In the genomic region with DNA sequence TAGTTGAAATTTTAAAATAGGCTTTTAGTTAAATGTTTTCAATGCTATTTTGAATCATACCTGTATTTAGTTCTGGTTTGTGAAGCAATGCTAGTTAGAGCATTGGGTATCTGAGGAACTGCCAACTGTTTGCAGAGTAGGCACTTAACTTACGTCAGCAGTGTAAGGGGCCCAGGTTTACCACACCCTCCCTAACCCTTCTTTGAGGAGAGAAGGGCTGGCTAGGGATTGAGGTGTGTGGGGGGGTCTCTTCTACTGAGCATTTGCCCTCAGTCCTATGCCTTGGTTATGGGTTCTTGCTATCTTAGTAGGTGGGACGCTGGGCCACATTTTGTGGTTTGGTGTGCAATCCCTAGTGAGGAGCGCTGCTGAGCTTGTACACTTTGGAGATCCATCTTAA, we compare ENCODE assay signal across 23 mouse cellular contexts.
"Had no signal": no experiment of that assay in that cellular context is flagged by ENCODE, and none has a peak within 500 bp of the region (broad histone marks: within the 10 kb centered on the region; RNA-seq: fewer than 3 reads in every experiment).

No protein-coding gene starts in this region.

- H3K9ac ChIP-seq: forebrain, postnatal 0 days; heart, embryonic 13.5 days; heart, embryonic 15.5 days; hindbrain, embryonic 13.5 days; hindbrain, embryonic 15.5 days; intestine, embryonic 15.5 days; limb, embryonic 13.5 days; limb, embryonic 15.5 days had no signal

- H3K4me3 ChIP-seq: heart, adult 2 months; heart, embryonic 13.5 days; heart, embryonic 15.5 days; hindbrain, embryonic 13.5 days; hindbrain, embryonic 15.5 days; intestine, embryonic 15.5 days; limb, embryonic 13.5 days; limb, embryonic 15.5 days had no signal

- ATAC-seq: forebrain, postnatal 0 days; hindbrain, postnatal 0 days; intestine, embryonic 15.5 days; intestine, postnatal 0 days had no signal

- H3K27me3 ChIP-seq: heart, embryonic 13.5 days; heart, embryonic 15.5 days; hindbrain, embryonic 13.5 days; hindbrain, embryonic 15.5 days; intestine, embryonic 15.5 days; limb, embryonic 13.5 days; limb, embryonic 15.5 days had no signal

- H3K9me3 ChIP-seq: heart, embryonic 13.5 days; heart, embryonic 15.5 days; hindbrain, embryonic 13.5 days; hindbrain, embryonic 15.5 days; intestine, embryonic 15.5 days; limb, embryonic 13.5 days; limb, embryonic 15.5 days had no signal

- H3K4me2 ChIP-seq: heart, embryonic 11.5 days; heart, embryonic 13.5 days; heart, embryonic 15.5 days; hindbrain, embryonic 13.5 days; hindbrain, embryonic 15.5 days; intestine, embryonic 15.5 days; limb, embryonic 13.5 days; limb, embryonic 15.5 days had no signal

- H3K4me1 ChIP-seq: heart, embryonic 15.5 days; hindbrain, embryonic 13.5 days; hindbrain, embryonic 15.5 days; intestine, embryonic 15.5 days; limb, embryonic 13.5 days; limb, embryonic 15.5 days had no signal

- H3K36me3 ChIP-seq: intestine, embryonic 15.5 days had no signal

- H3K27ac ChIP-seq: heart, adult 2 months; heart, embryonic 13.5 days; heart, embryonic 15.5 days; hindbrain, embryonic 13.5 days; hindbrain, embryonic 15.5 days; hindbrain, postnatal 0 days; intestine, embryonic 15.5 days; limb, embryonic 13.5 days; limb, embryonic 15.5 days had no signal

- DNase-seq: forebrain, postnatal 0 days; gastrocnemius, postnatal 14 days; gastrocnemius, postnatal 36 days; heart, adult 2 months; heart, postnatal 14 days; heart, postnatal 36 days; kidney, adult 18-20 months; kidney, adult 8-10 months; kidney, postnatal 10 days; kidney, postnatal 25 days; layer of hippocampus, adult 9-11 months; layer of hippocampus, postnatal 36 days; left cerebral cortex, postnatal 4 days had no signal
